Mouse (Mus musculus) cerebellum, adult 11 months (tissue): ENCODE measurements around the gene Hopx.

Source experiments
- DNase-seq: peaks from one replicate; pipeline ENCODE4 v3.0.0; 2022

The Hopx gene

DNA sequence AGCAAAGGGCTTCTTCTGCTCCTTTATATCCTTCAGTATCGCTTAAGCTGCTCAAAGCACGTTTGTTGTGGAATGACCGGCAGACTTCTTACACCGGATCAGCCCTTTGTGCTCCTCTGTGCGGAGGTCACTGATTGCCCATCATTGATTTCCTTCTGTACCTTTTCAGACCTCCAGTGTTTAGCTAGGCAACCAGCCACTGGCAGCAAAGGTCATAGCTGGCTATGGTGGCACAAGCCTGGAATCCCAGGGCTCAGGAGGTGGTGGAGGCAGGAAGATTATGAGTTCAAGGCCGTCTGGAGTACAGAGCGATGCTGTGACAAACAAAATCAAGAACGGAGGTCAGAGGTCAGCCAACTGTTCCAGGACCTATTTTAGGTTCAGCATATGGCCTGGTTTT is 17.0 kb upstream of the Hopx start:
- no peak for DNase-seq

DNA sequence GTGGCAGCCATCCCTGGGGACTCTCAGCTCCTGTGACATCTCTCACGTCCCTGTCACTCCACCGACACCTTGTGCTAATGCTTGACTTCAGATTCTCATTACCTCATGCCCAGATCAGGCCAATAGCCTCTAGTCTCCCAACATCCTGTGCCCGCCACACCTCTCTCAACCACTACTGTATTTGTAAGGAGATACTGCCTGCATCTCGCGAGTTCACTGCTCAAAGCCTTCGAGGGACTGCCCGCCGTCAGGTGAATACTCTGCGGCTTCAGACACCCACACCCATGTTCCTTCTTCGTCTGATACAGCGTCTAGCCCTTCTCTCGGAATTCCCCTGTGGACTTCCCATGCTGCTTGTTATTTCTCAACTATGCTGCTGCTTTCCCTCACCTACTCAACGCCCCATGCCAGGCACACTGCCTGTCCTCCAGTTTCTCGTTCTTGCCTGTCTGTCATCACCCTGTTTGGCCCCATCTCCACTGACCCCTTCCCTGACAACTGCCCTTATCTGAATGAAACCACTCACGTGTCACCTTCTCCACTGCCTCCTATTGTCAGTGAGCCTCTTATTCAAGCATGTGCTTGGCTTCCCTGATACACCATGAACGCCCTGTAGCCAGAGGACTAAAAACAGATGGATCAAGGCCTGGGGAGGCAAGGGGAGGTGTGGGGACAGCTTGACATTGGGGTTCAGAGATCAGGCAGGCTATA is 15.5 kb upstream of the Hopx start:
- no peak for DNase-seq

- DNase-seq: no peak
Measured at GRCm38 (mm10) chr5:77129907-77130306, 15.0 kb upstream of the Hopx start.

- DNase-seq: no peak
Measured at GRCm38 (mm10) chr5:77128854-77129253, 13.9 kb upstream of the Hopx start.

DNA sequence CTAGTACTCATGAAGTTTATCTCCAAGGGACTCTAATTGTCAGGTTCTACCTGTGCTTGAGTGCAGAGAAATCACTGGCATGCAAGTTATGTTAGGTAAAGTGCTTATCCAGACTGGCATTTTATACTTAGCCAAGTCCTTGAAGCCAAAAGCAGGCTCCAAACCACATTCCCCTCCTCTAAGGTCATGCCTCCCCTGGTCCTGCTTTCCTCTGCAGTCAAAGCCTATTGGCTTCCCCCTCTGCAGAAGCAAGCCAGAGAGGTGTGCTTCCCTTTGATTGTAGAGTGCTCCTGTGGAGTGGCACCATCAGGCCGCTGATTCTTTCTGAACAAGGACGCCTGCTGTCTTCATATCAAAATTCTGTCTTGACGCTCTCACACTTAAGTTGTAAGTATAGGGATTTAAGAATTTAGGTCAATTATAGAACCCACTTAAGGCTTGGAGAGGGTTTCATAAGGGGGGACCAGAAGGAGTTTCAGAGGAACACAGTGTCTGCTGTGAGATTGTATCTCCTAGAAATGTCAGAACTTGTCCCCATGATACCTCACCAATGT is 11.6 kb upstream of the Hopx start:
- DNase-seq: no peak

DNA sequence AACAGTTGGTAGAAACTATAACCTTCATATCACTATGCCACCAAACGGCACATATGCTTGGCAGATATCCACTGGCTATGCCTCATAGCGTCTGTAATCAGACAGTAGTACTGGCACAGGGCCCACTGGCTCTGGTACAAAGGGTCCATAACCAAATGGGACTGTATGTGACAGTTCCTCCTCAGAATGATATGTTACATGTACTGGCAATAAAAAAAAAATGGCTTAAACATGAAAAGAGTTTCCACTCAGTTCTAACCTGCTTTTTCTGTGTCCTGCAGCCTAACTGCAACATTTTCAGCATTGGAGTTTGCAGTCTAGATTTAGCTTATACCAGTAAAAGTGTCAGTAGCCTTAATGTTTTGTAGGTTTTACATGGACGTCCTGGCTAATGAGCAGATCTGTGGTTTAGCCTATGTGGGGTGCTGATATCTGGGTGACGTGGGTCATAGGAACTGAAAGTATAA is 9.9 kb upstream of the Hopx start:
- no peak for DNase-seq

DNA sequence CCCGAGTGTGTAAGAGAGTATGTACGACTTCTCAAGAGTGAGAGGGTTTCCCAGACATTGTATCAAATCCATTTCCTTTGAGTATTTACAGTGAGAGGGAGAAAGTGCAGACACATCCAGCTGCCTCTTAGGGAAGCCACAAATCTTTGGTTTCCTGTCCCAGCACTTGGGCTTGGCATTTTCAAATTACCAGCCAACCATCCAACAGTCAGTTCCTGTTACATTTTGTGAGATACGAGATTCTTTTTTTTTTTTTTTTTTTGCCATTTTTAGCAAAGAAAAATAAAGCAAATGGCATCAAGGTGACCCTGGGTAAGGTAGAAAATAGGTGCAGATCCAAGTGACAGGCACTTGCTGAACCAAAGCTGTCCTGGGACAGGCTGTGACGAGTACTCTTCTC is 9.2 kb upstream of the Hopx start:
- DNase-seq: no peak

DNA sequence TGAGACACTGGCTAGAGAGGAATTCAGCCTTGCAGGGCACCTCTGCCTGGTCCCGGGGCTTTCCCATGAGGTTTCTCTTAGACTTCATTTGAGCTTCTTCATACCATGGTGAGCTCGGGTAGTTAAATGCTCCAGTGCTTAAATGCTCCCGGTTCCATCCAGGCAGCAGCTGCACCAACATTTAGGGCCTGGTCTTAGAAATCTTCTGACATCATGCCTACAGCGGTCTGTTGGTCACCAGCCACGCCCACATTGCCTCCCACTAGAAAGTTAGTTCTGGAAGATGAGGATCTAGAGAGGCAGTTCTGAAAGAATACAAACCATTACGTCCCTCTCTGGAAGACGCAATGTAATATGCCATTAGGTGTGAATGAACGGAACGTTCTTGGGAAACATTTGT is 8.7 kb upstream of the Hopx start:
- no peak for DNase-seq

DNA sequence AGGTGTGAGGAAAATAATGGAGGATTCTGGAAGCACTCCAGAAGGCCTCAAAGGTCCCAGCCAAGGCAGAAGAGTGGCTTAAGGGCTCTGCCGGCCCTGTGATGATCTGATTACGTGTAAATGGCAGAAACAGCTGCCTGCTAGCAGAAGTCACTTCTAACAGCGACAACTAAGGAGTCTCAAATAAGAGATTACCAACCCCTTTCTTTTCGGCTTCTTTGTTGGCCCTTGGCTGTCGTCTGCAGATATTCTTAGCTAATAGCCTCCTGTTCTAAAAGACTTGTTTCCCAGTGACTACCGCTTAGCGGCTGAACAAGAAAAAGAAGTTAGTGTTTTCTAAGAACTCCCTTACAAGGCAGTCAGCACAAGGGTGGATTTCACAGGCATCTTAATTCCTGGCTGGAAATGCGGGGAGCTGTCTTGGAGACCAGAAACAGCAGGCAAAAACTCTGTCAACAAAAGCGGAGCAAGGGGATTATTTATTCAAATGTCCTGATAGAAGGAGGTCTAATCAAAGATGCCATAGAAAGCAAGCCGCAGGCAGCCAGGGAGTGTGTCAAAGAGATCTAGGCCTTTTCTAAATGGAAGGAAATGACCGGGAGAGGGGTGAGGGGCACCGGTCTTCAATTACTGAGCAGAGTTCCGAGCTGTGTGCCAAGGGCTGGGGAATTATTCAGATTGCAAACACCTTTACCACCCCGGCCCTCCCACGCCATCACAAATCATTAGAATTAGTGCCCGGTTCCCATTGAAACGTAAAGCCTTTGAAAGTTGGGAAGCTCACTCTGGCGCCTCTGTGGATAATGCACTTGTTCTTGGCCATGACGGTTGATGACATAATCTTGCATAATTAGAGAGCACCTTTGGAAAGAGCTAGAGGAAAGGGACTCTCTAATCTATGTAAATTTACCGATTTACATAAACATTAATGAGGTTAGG is 7.6 kb upstream of the Hopx start:
- no peak for DNase-seq

- DNase-seq: no peak
Measured at GRCm38 (mm10) chr5:77120701-77121100, 5.8 kb upstream of the Hopx start.

DNA sequence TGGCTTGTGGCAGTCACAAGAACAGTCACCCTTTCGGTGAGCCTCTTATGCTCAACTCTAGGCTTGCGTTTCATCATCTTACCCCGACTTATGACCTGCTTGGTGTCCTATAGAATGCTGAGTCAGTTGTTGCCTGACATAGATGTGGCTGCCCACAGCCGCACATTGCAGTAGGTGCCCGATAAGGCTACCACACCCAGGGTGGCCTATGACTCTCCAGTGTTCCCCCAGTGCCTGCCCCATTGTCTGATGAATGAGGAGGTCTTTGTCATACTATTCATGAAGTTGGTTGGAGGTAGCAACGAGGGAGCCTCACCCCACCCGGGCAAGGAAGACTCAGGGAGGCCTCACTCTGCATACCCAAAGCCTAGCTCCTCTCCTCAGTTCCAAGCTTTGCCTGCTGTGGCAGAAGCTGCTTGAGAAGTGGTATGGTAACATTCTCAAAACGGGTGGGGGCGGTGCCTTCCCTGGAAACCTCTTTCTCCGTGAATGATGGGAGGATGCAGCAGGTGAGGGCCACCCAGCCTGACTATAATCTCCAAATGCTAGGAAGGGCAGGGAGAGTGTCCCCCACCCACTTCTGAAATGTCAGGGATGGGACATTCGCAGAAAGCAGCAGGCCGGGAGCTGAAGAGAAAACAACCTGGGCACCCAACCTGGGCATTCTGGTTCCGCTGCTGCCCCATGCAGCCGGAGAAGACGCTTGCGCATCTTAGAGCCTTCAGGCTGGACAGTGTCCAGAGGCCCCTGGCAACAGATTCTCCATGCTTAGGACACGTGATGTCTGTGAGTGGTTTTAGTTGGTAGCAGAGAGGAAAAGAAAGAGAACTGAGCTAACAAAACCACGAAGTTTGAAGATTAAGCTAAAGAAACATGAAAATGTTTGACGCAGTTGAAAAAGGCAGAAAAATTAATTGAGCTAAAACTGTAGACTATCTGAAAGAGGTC is 4.8 kb upstream of the Hopx start:
- DNase-seq: no peak

- DNase-seq: no peak
Measured at GRCm38 (mm10) chr5:77115732-77116131, 811 bp upstream of the Hopx start.

- no peak for DNase-seq
Measured at GRCm38 (mm10) chr5:77113773-77114172, 1.1 kb downstream of the Hopx start.

DNA sequence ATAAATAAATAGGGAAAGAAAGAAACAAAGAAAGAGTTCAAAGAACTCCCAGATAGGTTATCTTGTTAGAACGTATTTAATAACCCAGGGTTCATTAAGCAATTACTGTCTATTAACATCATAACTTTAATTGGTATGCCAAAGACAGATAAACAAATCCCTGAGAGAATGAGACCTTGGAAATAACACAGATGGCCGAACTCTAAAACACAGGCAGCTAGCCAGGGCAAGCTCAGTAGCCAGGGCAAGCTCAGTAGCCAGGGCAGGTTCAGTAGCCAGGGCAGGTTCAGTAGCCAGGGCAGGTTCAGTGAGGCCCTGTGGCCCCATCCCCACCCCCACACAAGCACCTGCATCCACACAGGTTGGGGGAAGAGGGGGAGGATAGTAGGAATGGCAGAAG is 2.9 kb downstream of the Hopx start:
- no peak for DNase-seq

GRCm38 (mm10) chr5:77109814-77110213 is 5.1 kb downstream of the Hopx start:
- no peak for DNase-seq

GRCm38 (mm10) chr5:77108806-77109205 is 6.1 kb downstream of the Hopx start:
- no peak for DNase-seq

- DNase-seq: no peak
Measured at GRCm38 (mm10) chr5:77107146-77107822, 7.6 kb downstream of the Hopx start.

- no peak for DNase-seq
Measured at GRCm38 (mm10) chr5:77102522-77103365, 12.2 kb downstream of the Hopx start.

DNA sequence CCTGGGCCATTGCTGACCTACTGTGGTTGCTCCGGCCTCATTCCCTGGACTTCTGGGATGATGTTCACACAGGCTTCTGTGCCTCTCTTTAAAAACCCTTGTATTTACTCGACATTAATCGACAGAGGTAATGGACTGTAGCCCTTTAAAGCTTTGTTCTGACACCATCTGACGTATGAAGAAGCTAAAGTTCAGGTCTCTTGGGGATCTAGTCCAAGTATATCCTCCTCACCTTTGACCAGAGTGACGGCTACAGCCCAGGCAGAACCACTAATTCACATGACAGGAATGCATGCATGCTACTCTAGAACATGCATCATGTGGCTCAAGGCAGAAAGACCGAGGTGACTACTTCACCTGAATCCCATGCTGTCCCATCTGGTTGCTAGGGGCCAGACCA is 14.2 kb downstream of the Hopx start:
- DNase-seq: no peak

GRCm38 (mm10) chr5:77099997-77100380 is 14.9 kb downstream of the Hopx start:
- no peak for DNase-seq
